Mouse (Mus musculus) E14TG2a.4 (cell line): ENCODE data around the gene Lekr1.

ENCODE experiments used
- CTCF ChIP-seq: conservative IDR thresholded peaks from 2 replicates; pipeline ENCODE4 v1.5.1; 2014; ENCODE audit warnings: low read length
- POU5F1 ChIP-seq: IDR thresholded peaks from 2 replicates; pipeline ENCODE4 v1.6.1; 2014; ENCODE audit warnings: low read length, borderline replicate concordance

DNA sequence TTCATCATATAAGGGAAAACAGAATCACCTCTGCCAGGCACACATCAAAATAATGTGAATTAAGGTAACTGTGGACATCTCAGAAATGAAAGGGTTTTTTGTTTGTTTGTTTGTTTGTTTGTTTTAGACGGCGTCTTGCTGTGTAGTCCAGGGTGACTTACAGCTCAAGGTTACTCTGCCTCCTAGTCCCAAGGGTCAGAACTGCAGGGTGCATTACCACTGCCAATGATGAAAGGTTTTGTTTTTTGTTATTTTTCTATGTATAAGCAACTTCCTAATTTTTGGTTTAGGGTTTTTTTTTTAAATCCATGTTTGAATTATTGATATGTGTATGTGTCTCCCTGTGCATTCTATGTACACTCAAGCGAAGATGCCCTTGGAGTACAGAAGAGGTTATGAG lies 4.3 kb upstream of the Lekr1 start:
- TF ChIP-seq CTCF (no peak), POU5F1 (no peak)
